Mouse (Mus musculus): Measurements from ENCODE around the gene Mmp14. TPM values are rescaled to one million over a fixed set of nuclear protein-coding genes. Genes with fewer than 3 reads are reported as not detected.

Gene Mmp14
- total RNA-seq, 2 experiments from 2014 or later, result 222 to 237 TPM

DNA sequence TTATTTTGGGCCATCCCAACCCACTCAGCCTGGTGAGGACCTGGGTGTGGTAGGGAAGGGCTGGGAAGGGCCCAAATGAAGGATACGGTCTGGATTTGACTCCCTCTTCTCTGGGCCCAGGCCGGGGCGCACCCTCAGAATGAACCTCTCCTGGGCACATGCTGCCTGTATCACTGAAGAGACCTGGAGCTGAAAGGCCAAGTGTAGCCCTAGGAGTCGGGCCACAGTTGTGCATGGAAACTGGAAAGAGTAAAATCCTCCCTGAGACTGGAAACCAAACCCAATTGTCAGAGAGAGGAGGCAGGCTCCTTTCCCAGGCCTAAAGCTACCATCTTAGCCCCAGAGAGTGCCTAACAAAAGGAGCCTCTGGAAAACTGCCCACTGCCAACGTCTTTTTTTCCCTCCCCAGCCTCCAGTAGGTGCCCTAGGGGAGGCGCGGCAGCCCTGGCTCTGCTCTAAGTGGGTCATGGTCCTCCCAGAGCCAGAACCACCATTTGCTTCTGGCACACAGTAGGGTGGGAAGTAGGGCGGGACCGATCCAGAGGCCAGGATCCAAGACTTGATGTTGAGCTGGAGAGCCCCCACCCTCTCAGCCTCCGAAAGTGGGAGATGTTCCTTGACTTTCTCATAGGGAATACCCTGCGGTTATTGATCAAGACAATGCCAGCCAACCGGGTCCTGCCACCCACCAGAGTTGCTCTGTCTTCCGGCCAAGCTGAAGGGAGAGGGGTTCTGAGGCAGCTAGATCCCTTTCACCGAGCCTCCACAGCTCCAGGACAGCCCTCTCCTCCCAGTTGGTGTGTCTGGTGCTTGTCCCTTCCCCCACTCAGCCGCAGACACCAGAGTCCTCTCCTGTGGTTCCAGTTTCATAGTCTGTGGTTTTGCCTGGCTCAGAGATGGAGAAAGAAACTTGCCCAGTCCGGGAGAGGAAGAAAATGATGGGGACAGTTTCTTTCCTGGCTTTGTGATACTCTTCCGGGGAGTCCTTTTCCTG, 1.7 kb downstream of the Mmp14 start:
- peak in 1 of 2 experiments; percentile 35 for DNase-seq (ENCODE audit: low spot score in 2 of 2)

DNA sequence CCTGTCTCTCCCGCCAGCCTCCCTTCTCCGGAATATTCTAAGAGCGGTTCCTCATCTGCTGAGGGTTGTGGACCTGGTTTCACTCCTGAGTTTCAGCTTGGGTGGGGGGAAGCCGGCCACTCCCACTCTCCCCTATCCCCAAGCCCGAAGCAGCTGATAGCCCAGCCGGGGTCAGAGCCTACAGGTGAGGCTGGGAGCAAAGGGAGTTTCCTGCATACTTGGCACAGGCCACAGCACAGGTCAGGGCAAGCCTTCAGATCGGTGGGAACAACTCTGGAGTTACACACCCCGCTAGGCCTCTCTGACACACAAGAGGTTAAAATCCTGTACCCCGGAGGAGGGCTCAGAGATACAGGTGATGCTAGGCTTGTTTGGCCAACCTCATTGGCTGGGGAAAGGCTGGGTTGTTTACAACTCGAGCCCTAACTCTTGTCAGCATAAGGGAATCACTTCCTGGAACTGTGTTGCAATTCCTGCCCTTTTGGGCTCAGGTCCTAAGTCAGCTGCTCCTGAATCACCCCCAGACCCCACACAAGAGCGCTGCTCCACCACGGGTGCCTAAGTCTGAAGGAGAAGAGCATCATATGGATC, 2.6 kb downstream of the Mmp14 start:
- DNase-seq (ENCODE audit: low spot score in 2 of 2), result no peak

DNA sequence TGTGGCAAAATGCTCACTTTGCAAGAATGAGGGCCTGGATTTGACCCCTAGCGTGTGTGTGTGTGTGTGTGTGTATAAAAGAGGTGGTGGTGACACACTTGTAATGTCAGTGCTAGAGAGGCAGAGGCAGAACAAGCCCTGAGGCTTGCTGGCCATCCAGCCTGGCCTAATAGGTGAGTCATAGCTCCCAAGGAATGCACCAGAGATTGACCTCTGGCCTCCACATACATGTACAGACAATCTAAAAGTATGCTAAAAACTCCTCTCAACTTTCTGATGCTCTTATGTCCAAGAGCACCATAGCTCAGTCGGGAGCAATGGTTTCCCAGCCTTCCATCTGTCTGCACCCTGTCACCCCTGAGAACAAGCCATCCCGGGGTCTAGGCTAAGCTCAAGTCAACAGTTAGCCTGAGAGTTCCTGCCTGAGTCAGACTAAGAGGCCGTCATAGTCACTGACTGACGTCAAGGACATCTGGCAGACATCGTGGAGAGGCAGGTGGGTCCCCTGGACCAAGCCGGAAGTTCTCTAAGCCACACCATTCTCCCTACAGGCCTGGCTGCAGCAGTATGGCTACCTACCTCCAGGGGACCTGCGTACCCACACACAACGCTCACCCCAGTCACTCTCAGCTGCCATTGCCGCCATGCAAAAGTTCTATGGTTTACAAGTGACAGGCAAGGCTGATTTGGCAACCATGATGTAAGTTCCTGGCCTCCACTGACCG, 3.9 kb downstream of the Mmp14 start:
- DNase-seq (ENCODE audit: low spot score in 2 of 2), result no peak

DNA sequence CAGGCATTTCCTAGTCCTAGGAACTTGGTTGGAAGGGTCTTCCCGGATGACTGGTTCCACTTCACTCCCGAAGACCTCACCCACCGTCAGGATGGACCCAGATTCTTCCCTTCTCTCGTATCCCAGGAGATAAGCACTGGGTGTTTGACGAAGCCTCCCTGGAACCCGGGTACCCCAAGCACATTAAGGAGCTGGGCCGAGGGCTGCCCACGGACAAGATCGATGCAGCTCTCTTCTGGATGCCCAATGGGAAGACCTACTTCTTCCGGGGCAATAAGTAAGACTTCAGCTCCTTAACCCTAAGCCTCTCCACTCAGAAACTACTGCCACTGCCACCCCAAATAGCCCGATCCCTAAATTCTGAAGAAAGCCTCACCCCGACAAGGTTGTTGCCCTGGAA, 7.7 kb downstream of the Mmp14 start:
- DNase-seq (ENCODE audit: low spot score in 2 of 2), result no peak

DNA sequence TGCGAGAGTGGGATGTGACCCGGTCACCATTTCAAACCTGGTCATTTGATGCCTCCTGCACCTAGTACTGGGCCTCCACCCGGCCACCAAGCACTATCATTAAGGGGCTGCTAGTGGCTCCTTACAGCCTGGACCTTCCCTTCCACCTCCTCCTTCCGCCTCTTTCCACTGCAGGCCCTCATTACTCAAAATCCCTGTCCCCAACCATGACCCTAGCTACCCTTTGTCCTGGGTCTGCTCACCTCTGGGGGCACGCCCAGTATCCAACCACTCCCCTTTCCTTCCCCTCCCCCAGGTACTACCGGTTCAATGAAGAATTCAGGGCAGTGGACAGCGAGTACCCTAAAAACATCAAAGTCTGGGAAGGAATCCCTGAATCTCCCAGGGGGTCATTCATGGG, 8.2 kb downstream of the Mmp14 start:
- no peak for DNase-seq (ENCODE audit: low spot score in 2 of 2)

DNA sequence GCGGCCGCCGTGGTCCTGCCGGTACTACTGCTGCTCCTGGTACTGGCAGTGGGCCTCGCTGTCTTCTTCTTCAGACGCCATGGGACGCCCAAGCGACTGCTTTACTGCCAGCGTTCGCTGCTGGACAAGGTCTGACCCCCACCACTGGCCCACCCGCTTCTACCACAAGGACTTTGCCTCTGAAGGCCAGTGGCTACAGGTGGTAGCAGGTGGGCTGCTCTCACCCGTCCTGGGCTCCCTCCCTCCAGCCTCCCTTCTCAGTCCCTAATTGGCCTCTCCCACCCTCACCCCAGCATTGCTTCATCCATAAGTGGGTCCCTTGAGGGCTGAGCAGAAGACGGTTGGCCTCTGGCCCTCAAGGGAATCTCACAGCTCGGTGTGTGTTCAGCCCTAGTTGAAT, 9.1 kb downstream of the Mmp14 start:
- no peak for DNase-seq (ENCODE audit: low spot score in 2 of 2)

DNA sequence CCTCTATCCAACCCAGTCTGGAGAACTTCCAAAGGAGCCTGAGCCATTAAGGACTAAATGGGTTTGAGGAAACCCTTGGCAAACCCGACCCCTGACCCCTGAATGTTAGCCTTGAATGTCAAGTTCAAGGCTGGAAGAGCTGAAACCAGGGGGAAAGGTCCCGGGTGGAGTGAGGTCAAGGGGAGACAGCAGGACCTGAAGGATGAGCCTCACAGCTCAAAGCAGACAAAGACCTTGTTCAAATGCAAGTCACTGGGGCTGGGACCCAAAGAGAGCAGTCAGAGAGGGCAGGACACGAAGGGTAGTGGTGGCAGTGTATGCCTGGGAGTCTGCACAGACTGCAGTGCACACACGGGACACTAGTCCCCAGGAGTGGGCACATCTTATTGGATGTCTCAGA, 10.0 kb downstream of the Mmp14 start:
- DNase-seq (ENCODE audit: low spot score in 2 of 2), result no peak

DNA sequence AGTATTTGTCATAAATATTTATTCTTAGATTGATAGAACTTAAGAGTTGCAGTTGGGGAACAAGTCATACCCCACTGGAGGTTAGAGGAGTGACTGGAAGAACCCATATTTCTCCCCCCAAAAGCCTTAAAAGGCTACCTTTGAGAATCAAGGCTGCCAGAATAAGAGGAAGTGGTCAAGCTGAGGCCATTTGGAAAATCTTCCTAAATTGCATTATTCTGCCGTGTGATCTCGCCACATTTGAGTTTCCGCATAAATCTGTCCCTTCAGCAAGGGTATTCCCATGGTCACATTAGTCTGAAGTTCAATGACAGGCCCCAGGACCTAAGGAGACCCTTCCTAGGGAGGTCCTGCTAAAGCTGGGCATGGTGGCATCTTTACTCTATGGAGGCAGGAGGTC, 11.1 kb downstream of the Mmp14 start:
- no peak for DNase-seq (ENCODE audit: low spot score in 2 of 2)

DNA sequence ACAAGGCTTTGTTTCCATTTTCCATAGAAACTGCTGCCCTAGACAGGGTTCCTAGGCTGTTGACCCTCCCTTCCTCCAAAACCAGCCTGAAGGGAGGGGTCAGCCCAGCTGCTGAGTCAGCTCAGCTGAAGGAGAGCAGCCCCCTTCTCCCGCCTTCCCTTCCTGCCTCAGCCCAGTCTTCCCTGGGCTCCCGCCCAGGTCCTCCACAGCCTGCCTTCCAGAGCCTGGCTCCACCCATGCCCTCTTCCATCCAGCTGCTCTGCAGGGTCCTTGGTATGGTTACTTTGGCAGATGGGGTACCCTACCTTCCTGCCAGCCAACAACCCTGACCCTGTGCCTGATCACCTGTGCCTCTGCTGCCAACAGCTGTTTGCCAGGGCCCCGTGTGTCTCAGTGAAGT, 11.8 kb downstream of the Mmp14 start:
- peak; percentile 67 to 83 for DNase-seq (ENCODE audit: low spot score in 2 of 2)

DNA sequence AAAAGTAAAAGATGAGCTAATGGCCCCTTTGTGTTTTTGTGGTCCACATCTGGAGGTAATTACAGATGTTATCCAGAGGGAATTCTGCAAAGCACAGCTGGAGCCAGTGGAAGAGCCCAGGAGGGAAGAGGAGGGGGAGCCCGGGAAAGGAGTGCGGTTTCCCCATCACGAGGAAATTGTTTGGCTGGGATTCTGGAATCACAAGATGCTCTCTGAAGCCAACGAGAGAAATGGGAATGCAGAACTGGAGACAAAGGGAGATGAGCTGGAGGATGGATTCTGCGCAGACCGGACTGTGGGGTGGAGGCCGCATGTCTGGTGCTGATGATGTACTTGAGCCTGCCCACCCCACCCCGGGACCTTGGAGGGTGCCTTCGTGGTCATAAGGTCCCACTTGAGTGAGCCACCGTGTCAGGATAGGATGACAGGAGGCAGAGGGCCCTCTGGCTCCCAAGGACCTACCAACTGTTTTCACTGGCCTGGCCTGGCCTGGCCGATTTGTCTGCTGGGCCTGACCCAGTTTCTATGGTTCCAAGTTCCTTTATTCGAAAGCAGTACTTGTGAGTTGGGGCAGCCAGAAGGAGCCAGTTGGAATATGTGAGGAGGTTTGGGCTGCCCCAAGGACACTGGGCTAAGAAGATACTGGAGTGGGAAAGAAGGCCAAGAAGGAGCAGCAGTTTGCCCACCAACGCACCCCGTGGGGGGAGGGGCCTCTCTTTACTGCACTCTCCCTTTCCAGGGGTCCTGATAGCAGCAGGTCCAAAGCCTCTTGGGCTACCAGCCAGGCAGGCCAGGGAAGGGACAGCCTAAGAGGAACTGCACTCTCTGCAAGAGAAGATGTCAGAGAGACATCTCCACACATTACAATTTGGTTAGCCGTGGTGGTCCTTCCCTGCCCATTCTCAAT, 12.6 kb downstream of the Mmp14 start:
- DNase-seq (ENCODE audit: low spot score in 2 of 2), result peak in 1 of 2 experiments; percentile 73

DNA sequence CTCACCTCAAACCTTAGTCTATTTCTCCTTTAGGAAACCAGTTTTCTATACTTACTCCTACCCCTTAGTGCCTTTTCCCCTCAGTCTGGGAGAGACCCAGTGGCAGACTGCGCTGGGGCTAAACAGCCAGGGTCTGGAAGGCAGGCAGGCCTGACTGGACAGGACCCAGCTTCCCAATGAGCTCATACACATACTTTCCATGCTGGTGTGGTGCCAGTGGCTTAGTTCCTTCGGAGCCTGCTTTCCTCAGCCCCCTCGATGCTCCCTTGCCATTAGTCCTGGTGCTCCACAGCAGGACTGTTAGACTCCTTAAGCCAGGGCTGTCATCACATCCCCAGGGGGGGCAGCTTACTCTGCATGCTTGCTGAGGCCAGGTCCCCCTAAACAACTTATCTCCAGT, 14.1 kb downstream of the Mmp14 start:
- peak; percentile 72 to 86 for DNase-seq (ENCODE audit: low spot score in 2 of 2)

DNA sequence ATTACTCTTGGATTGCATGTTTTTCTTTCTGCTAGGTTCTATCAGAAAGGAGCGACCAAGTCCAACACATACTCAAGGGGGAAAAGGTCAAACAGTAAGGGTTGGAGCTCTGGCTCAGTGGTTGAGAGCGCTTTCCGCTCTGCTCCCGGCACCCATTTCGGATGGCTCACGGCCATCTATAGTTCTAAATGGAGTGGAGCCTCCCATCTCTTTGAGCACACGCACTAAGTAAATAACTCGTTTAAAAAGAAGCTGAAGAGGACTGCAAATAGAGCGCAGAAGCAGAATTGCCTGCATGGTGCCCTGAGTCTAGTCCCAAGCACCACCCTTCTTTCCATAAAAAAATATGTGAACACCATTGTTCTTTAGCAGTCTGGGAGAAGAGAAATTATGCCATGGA, 22.2 kb downstream of the Mmp14 start:
- DNase-seq (ENCODE audit: low spot score in 2 of 2), result no peak

DNA sequence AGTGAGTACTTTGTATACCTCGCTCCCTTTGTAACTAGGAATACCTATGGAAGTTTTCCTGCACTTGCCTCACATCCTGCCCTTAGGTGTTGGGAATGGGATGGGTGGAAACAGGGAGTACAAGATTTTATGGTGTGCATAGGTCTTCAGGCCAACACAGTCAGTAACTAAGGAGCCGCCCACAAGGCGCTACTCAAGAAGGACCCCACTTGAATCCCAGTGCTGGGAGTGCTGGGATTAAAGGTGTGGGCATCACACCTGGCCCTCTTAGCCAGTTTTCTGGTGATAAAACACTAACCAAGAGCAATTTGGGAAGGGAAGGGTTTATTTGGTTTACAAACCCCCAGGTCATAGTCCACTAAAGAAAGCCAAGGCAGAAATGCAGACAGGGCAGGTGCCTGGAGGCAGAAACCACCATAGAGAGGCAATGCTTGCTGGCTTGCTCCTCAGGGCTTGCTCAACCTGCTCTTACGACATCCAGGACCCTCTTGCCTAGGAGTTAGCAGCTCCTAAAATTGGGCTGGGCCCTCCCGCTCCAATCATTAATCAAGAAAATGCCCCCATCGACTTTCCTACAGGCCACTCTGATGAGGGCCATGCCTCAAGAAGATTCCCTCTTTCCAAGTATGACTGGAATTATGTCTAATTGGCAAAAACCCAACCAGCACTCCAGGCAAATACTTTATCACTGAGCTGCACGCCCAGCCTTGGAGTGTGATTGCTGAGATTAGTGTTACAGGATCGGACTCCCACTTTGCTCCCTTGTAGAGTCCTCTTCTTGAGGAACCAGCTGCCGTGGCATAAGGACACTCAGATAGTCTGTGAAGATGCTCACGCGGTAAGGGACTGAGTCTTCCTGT, 23.5 kb downstream of the Mmp14 start:
- no peak for DNase-seq (ENCODE audit: low spot score in 2 of 2)

DNA sequence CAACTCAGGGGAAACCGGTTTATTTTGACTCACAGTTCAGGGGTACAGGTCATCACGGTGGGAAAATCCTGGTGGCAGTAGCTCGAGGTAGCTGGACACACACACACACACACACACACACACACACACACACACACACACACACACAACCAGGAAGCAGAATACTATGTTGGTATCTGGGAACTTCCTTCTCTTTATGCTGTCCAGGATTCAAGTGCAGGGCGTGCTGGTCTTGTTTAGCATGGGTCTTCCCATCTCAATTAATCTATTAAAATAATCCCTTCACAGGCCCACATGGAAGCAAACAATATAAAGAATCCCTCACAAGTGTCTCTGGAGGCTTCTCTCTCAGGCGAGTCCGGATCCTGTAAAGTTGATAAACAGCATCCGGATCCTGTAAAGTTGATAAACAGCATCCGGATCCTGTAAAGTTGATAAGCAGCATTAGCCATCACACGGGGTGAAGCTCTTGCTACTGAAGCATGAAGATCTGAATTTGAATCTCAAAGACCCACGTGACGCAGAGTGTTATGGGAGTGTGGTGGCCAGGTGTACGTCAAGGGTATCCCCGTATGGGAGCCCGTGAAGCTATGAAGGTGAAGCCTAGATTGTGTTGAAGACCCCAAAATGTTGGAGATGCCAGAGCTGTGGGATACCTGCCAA, 26.6 kb downstream of the Mmp14 start:
- no peak for DNase-seq (ENCODE audit: low spot score in 2 of 2)

DNA sequence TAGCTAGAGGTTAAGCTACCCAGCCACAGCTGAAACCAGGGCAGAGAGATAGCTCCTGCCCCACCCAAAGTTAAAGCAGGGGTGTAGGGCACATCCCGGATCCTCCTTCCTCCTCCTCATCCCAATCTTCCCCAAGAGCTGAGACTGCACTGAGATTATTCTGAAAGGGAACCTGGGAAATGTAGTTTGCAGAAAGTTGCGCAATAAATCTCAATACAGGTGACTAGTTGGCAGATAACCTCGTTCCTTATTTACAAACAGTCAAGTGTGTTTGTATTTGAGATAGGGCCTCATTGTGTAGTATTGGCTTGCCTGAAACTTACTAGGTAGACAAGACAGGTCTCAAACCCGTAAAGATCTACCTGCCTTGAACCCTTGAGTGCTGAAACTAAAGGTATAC, 30.7 kb downstream of the Mmp14 start:
- no peak for DNase-seq (ENCODE audit: low spot score in 2 of 2)

DNA sequence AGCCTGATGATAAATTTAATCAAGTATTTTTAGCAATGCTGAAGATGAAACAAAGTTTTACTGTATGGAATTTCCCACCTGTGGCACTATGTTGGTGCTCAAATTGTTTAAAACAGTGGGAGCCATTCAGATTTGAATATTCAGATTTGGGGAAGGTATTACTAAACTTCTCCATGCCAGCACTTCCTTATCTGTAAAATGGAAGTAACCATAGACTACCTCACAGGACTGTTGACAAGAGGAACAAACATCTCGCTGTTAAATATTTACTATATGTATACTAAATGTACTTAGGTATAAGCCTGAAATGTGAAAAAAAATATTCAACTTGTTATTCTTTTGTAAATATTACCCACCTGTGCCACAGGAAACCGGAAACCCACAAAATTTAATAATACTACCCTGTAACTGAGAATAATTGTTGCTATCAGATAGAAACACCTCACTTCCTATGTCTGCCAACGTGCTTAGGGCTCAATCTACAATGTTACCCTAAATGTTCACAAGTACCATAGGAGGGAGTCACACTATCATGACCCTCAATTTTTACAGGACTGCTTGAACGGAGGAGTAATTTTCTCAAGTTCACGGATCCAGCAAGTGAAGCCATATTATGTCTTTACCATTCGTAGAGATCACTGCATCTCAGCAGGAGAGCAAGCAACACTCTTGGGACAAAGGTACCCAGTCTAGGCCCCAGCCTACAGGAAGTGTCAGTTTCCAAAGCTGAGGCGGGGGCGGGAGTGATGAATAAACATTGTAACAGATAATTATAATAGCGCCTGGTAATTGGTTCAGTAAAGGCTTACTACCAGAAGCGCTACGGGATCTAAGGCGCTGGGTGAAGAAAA, 31.9 kb downstream of the Mmp14 start:
- no peak for DNase-seq (ENCODE audit: low spot score in 2 of 2)

DNA sequence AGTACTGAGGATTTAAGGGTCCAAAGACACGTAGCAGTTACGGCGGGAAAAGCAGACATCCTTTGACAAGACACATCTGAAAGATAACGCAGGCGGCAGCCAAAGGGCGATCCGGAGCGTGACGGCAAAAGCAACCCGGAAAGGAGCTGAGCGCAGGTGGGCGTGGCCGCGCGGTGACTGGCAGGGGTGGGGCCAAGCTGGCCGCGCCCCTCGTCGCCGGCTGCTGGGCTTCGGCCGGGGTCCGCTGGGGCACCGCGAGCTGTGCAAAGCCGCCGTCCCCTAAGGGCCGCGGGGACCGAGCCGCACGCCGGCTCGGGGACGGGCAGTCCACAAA, 32.5 kb downstream of the Mmp14 start, which contains the start of gene Lrp10:
Gene Lrp10 (plus strand): TSS at position 179 of the 334 bp plus-strand sequence.
- peak; percentile 84 to 88 for DNase-seq (ENCODE audit: low spot score in 2 of 2)

DNA sequence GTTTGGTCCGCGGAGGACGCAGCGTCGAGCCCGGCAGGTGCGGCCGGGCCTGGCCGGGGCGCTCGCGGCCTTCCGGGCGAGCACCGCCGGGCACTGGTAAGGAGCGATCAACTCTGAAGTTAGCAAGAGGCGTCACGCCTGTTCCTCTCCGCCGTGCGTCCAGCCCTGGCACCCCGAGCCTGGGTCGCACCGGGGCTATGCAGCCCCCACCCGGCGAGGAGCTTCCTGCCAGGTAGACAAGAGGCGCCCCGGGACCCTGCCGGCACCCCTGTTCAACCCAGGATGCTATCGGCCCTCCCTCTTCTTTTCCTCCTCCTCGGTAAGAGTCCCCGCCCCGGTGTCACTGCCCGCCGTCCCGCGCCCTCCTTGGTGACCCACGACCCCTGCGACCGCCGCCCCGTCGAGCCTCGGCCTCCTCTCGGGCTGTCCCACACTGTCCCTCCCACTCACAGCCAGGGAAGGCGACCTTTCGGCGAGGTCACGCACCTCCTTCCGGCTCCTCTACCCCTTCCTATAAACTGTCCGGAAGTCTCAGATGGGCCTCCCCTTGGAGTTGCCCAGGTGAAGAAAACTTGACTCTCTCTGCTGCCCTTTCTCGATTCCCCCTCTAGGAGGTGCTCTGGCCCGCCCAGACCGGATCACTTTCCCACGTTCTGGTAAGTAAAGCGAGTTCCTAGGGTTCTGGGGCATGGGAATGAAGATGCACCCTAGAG, 33.0 kb downstream of the Mmp14 start:
- peak in 1 of 2 experiments; percentile 53 for DNase-seq (ENCODE audit: low spot score in 2 of 2)

Data from gastrocnemius, postnatal 4 days (tissue).